Mouse (Mus musculus): ENCODE measurements around the gene Parp8. TPM values are rescaled to one million over a fixed set of nuclear protein-coding genes. Genes with fewer than 3 reads are reported as not detected.

The Parp8 gene
- total RNA-seq, 1 experiment, result 2.2 TPM

- Histone ChIP-seq H3K9me3 (ENCODE audit: control insufficient read depth, insufficient read depth, low read depth, low read length) (no peaks in the 10 kb centered on the region), H3K36me3 (ENCODE audit: control insufficient read depth, insufficient read depth, low read length, poor library complexity, severe bottlenecking) (no peaks in the 10 kb centered on the region), H3K27ac (ENCODE audit: insufficient read depth, low read depth, low read length, poor library complexity, severe bottlenecking) (no peak overlapping the region), H3K4me1 (ENCODE audit: control insufficient read depth in 2 of 2, insufficient read depth in 2 of 2, low read length in 2 of 2, poor library complexity in 1 of 2) (no peaks in the 10 kb centered on the region), H3K9ac (ENCODE audit: insufficient read depth, low read depth, low read length, poor library complexity, severe bottlenecking) (no peak overlapping the region), H3K4me3 (ENCODE audit: insufficient read depth in 1 of 2, low read depth in 1 of 2, low read length in 2 of 2, poor library complexity in 1 of 2, severe bottlenecking in 1 of 2) (no peak overlapping the region)
- no peak for TF ChIP-seq CHD2 (IDR thresholded peaks at IDR 0.05; ENCODE audit: low read depth, low read length)
- no peak for DNase-seq (ENCODE audit: low read depth, low spot score)
- in situ Hi-C loops (cut with MboI; ENCODE audit: low sequenced_read_pairs in 2 of 2, unreplicated experiment in 2 of 2), result no loop called here
Observed at GRCm38 (mm10) chr13:117006638-117007037, 18.7 kb downstream of the Parp8 start.

GRCm38 (mm10) chr13:117000493-117000892 is 24.8 kb downstream of the Parp8 start:
- H3K9ac ChIP-seq (ENCODE audit: insufficient read depth, low read depth, low read length, poor library complexity, severe bottlenecking), result no peak overlapping the region
- no peaks in the 10 kb centered on the region for H3K9me3 ChIP-seq (ENCODE audit: control insufficient read depth, insufficient read depth, low read depth, low read length)
- no peaks in the 10 kb centered on the region for H3K36me3 ChIP-seq (ENCODE audit: control insufficient read depth, insufficient read depth, low read length, poor library complexity, severe bottlenecking)
- DNase-seq (ENCODE audit: low read depth, low spot score), result no peak
- no peaks in the 10 kb centered on the region for H3K4me1 ChIP-seq (ENCODE audit: control insufficient read depth in 2 of 2, insufficient read depth in 2 of 2, low read length in 2 of 2, poor library complexity in 1 of 2)
- H3K4me3 ChIP-seq (ENCODE audit: insufficient read depth in 1 of 2, low read depth in 1 of 2, low read length in 2 of 2, poor library complexity in 1 of 2, severe bottlenecking in 1 of 2), result no peak overlapping the region
- TF ChIP-seq ZNF384 (IDR thresholded peaks at IDR 0.05; ENCODE audit: low read depth, low read length) (no peak), HCFC1 (IDR thresholded peaks at IDR 0.05; ENCODE audit: borderline replicate concordance, insufficient read depth, low read length) (no peak), CHD2 (IDR thresholded peaks at IDR 0.05; ENCODE audit: low read depth, low read length) (no peak), ZC3H11A (IDR thresholded peaks at IDR 0.05; ENCODE audit: borderline replicate concordance, low read depth, low read length) (no peak), MAFK (IDR thresholded peaks at IDR 0.05; ENCODE audit: insufficient read depth, low read depth, low read length) (no peak)
- H3K27ac ChIP-seq (ENCODE audit: insufficient read depth, low read depth, low read length, poor library complexity, severe bottlenecking), result no peak overlapping the region
- in situ Hi-C loops (cut with MboI; ENCODE audit: low sequenced_read_pairs in 2 of 2, unreplicated experiment in 2 of 2), result no loop called here

GRCm38 (mm10) chr13:116991560-116991959 is 33.8 kb downstream of the Parp8 start:
- Histone ChIP-seq H3K4me1 (ENCODE audit: control insufficient read depth in 2 of 2, insufficient read depth in 2 of 2, low read length in 2 of 2, poor library complexity in 1 of 2) (no peaks in the 10 kb centered on the region), H3K27ac (ENCODE audit: insufficient read depth, low read depth, low read length, poor library complexity, severe bottlenecking) (no peak overlapping the region), H3K4me3 (ENCODE audit: insufficient read depth in 1 of 2, low read depth in 1 of 2, low read length in 2 of 2, poor library complexity in 1 of 2, severe bottlenecking in 1 of 2) (no peak overlapping the region), H3K9me3 (ENCODE audit: control insufficient read depth, insufficient read depth, low read depth, low read length) (no peaks in the 10 kb centered on the region), H3K9ac (ENCODE audit: insufficient read depth, low read depth, low read length, poor library complexity, severe bottlenecking) (no peak overlapping the region), H3K36me3 (ENCODE audit: control insufficient read depth, insufficient read depth, low read length, poor library complexity, severe bottlenecking) (no peaks in the 10 kb centered on the region)
- in situ Hi-C loops (cut with MboI; ENCODE audit: low sequenced_read_pairs in 2 of 2, unreplicated experiment in 2 of 2), result no loop called here
- DNase-seq (ENCODE audit: low read depth, low spot score), result no peak
- TF ChIP-seq ZC3H11A (IDR thresholded peaks at IDR 0.05; ENCODE audit: borderline replicate concordance, low read depth, low read length) (no peak), ZNF384 (IDR thresholded peaks at IDR 0.05; ENCODE audit: low read depth, low read length) (no peak), CHD2 (IDR thresholded peaks at IDR 0.05; ENCODE audit: low read depth, low read length) (no peak), HCFC1 (IDR thresholded peaks at IDR 0.05; ENCODE audit: borderline replicate concordance, insufficient read depth, low read length) (no peak), MAFK (IDR thresholded peaks at IDR 0.05; ENCODE audit: insufficient read depth, low read depth, low read length) (no peak)

- no peak for DNase-seq (ENCODE audit: low read depth, low spot score)
- H3K36me3 ChIP-seq (ENCODE audit: control insufficient read depth, insufficient read depth, low read length, poor library complexity, severe bottlenecking), result no peaks in the 10 kb centered on the region
- no peaks in the 10 kb centered on the region for H3K9me3 ChIP-seq (ENCODE audit: control insufficient read depth, insufficient read depth, low read depth, low read length)
- in situ Hi-C loops (cut with MboI; ENCODE audit: low sequenced_read_pairs in 2 of 2, unreplicated experiment in 2 of 2), result no loop called here
- no peak overlapping the region for H3K4me3 ChIP-seq (ENCODE audit: insufficient read depth in 1 of 2, low read depth in 1 of 2, low read length in 2 of 2, poor library complexity in 1 of 2, severe bottlenecking in 1 of 2)
- H3K27ac ChIP-seq (ENCODE audit: insufficient read depth, low read depth, low read length, poor library complexity, severe bottlenecking), result no peak overlapping the region
- H3K9ac ChIP-seq (ENCODE audit: insufficient read depth, low read depth, low read length, poor library complexity, severe bottlenecking), result no peak overlapping the region
- TF ChIP-seq ZNF384 (IDR thresholded peaks at IDR 0.05; ENCODE audit: low read depth, low read length), result no peak
- H3K4me1 ChIP-seq (ENCODE audit: control insufficient read depth in 2 of 2, insufficient read depth in 2 of 2, low read length in 2 of 2, poor library complexity in 1 of 2), result no peaks in the 10 kb centered on the region
Observed at GRCm38 (mm10) chr13:116990327-116990726, 35.0 kb downstream of the Parp8 start.

GRCm38 (mm10) chr13:116988706-116989105 is 36.6 kb downstream of the Parp8 start:
- no peaks in the 10 kb centered on the region for H3K4me1 ChIP-seq (ENCODE audit: control insufficient read depth in 2 of 2, insufficient read depth in 2 of 2, low read length in 2 of 2, poor library complexity in 1 of 2)
- no peaks in the 10 kb centered on the region for H3K9me3 ChIP-seq (ENCODE audit: control insufficient read depth, insufficient read depth, low read depth, low read length)
- no peak overlapping the region for H3K9ac ChIP-seq (ENCODE audit: insufficient read depth, low read depth, low read length, poor library complexity, severe bottlenecking)
- H3K4me3 ChIP-seq (ENCODE audit: insufficient read depth in 1 of 2, low read depth in 1 of 2, low read length in 2 of 2, poor library complexity in 1 of 2, severe bottlenecking in 1 of 2), result no peak overlapping the region
- H3K36me3 ChIP-seq (ENCODE audit: control insufficient read depth, insufficient read depth, low read length, poor library complexity, severe bottlenecking), result no peaks in the 10 kb centered on the region
- H3K27ac ChIP-seq (ENCODE audit: insufficient read depth, low read depth, low read length, poor library complexity, severe bottlenecking), result no peak overlapping the region
- no peak for DNase-seq (ENCODE audit: low read depth, low spot score)
- in situ Hi-C loops (cut with MboI; ENCODE audit: low sequenced_read_pairs in 2 of 2, unreplicated experiment in 2 of 2), result no loop called here
- TF ChIP-seq CHD2 (IDR thresholded peaks at IDR 0.05; ENCODE audit: low read depth, low read length), result no peak
- no peak for TF ChIP-seq MAFK (IDR thresholded peaks at IDR 0.05; ENCODE audit: insufficient read depth, low read depth, low read length)
- no peak for TF ChIP-seq HCFC1 (IDR thresholded peaks at IDR 0.05; ENCODE audit: borderline replicate concordance, insufficient read depth, low read length)
- TF ChIP-seq ZC3H11A (IDR thresholded peaks at IDR 0.05; ENCODE audit: borderline replicate concordance, low read depth, low read length), result no peak
- no peak for TF ChIP-seq ZNF384 (IDR thresholded peaks at IDR 0.05; ENCODE audit: low read depth, low read length)

Measured in ES-E14 (cell line).